Mouse (Mus musculus) ovary, postnatal 14 days (tissue): ENCODE results near the gene Slc9a1.
A peak's percentile ranks its signal among the peaks of the same experiment; 100 is the strongest.

Experiments used
- DNase-seq: peaks from one replicate; pipeline ENCODE4 v3.0.0; 2022; ENCODE audit warnings: low spot score

The Slc9a1 gene

GRCm38 (mm10) chr4:133439460-133440376 is 70.2 kb downstream of the Slc9a1 start:
- peak; percentile 33 for DNase-seq

- no peak for DNase-seq
Observed at GRCm38 (mm10) chr4:133440377-133440795, 70.9 kb downstream of the Slc9a1 start.

GRCm38 (mm10) chr4:133442194-133442593 is 72.7 kb downstream of the Slc9a1 start:
- DNase-seq: no peak

DNA sequence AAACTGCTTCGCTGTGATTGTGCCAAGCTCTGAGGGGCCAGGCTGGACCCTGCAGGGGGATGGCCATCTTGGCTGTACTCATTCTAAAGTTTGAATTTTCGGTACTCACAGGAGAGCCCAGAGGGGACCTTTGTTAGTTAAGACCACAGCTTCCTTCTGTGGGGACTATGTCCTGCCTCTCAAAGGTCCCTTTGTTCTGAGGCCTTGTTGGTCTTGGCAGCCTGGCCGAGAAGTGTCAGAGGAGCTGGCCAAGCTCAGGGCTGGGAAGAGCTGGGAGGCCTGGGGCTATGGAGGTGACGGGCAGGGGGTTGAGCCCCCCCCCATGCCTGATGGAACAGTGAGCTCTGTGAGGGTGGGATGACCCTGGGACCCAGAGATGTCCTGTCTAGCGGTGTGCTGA is 73.6 kb downstream of the Slc9a1 start:
- no peak for DNase-seq

DNA sequence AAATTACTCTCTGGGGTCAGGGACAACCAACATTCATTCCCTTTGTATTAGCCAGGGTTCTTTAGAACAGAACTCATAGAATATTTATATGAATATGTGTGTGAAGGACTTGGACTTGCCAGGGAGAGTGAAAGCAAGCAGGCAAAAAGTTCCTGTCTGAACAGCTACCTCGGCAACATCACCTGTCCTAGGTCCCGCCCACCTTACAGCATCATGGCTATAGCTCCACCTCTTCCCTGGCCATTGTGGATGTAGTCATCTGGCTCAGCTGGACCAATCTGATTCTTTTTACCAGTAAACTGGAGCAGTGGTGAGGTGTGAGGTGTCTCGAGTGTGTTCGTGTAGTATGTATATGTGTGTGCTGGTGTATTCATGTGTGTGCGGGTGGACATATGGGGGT is 76.2 kb downstream of the Slc9a1 start:
- no peak for DNase-seq

GRCm38 (mm10) chr4:133447366-133447765 is 77.9 kb downstream of the Slc9a1 start:
- DNase-seq: no peak

DNA sequence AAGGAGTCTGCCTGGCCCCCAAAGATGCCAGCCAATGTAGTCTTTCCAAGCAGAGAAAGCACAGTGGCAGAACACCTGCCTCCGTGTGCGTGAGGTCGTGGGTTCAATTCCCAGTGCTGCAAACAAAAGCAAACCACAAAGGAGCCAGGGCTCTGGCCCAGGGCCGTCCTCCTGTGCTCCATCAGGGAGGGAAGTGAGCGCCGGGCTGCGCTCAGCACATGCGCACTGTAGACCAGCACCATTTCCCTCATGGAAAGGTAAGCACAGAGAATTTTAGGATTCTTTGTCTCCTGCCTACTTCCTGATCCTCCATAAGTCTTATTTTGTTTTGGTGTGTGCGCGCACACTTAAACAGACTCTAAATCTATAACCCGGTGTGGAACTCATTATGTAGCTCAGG is 78.5 kb downstream of the Slc9a1 start:
- DNase-seq: no peak

DNA sequence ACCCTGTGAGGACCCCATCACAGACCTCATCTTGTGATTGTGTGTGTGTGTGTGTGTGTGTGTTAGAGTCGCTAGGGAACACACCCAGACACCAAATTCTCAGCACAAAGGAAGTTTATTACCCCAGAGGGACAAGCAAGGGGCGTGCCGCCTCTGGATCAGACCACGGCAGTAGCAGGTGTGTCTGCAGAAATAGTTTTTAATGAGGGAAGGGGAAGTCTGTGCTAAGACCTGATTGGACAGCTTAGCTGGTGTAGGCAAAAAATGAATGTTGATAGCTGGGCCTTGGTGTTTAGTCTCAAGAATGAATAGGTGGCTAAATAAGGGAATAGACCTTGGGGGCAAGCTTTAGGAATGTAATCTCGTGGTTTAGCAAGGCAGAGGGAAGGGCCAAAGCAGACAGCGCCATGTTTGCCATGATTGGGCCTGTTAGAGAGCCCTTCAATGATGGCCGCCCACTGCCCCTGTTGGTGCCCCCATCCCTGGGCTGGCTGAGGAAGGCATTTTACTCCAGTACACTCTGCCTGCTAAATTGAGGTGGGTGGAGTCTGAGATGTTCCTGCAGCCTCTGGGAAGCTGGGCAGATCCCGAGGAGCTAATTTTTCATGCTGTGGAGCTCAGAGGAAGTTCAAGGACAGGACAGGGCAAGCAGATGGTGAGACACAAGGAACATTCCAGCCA is 79.3 kb downstream of the Slc9a1 start:
- DNase-seq: no peak

GRCm38 (mm10) chr4:133449726-133450125 is 80.2 kb downstream of the Slc9a1 start:
- peak; percentile 44 for DNase-seq

- DNase-seq: peak; percentile 89
Observed at GRCm38 (mm10) chr4:133451536-133451935, 82.0 kb downstream of the Slc9a1 start.

DNA sequence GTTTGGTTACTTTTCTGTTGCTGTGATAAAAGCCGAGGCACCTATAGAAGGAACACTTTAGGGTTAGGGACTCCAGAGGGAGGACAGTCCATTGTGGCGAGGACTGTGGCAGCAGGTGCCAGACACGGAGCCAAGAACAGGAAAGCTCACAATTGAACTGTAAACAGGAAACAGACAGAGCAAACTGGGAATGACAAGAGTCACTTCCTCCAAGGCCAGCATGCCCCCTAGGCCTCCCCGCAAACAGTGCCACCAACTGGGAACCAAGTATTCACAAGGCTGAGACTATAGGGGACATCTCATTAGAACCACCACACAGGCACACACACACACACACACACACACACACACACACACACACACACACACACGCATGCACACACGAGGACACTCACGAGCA is 82.9 kb downstream of the Slc9a1 start:
- no peak for DNase-seq

DNA sequence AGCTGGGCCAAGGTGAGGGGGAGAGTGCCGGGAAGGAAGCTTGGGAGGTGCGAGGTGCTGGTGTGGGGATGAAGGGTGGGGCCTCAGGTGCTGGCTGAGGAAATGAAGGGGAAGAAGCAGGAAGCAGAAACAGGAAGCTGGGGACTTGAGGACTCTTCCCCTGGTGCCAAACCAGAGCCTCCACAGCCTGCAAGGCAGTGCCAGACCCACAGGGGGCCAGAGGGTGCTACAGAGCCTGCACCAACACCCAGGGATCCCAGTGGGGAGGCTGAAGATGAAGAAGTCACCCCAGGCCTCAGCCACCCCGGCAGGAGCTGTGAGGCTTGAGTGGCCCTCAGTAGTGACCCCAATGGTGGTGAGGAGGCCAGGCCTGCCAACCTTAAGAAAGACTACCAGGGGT is 88.5 kb downstream of the Slc9a1 start:
- DNase-seq: no peak

GRCm38 (mm10) chr4:133460006-133460405 is 90.5 kb downstream of the Slc9a1 start:
- no peak for DNase-seq

DNA sequence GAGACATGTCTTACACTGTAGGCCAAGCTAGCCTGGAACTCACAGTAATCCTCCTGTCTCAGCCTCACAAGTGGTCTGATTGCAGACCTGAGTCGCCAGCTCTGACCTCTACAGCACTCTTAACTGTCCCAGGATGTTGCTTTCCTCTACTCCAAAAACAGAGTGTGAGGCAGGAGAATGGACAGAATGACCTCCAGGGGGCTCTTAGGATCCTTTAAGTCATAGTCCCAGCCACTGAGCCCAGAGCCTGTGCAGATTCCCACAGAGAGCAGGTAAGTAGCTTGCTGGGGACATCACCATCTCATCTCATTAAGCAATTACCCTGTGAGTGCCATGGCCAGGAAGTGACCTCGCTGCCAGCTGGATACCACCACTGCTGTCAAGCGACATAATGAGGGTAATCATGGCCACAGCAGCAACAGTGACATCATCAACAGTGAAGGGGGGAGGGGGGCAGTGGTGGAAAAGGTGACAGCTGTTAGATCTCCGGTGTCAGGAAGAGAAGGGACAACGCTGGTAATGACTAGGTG is 91.4 kb downstream of the Slc9a1 start:
- no peak for DNase-seq

GRCm38 (mm10) chr4:133461362-133461761 is 91.9 kb downstream of the Slc9a1 start:
- no peak for DNase-seq

DNA sequence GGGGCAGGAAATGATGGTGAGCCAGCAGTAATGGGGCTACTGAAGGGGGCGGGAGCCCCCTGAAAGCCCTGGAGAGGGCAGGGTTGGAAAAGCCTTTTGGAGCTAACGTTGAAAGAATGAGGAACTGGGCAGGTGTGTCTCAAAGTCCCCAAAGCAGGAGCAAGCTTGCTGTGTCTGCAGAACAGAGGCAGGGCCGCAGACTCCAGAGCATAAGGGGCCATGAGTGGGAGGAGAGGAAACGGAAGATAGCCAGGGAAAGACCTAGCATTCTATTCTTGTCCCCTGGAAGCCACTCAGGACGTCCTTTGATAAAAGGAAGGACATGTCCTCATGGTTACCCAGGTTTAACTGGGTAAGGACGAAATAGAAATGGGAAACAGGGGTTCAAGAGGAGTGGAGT is 93.7 kb downstream of the Slc9a1 start:
- no peak for DNase-seq

DNA sequence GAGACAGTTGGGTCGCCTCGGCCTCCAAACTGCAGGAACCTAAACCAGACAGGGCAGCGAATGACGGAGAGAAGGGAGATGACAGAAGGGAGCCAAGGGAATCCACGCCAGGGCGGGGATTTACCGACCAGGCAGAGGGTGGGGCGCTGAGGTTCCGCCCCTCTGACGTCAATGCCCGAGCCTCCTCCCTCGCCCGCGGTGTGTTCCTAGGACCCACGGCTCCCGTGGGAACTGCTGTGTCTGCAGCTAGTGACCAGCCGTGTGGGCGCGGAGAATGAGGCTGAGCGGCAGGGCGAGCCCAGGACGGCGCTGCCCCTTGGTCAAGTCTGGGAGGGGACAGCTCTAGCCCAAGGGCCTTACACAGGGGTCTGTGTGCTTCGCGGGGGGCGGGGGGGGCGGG is 98.6 kb downstream of the Slc9a1 start:
- DNase-seq: peak; percentile 51

DNA sequence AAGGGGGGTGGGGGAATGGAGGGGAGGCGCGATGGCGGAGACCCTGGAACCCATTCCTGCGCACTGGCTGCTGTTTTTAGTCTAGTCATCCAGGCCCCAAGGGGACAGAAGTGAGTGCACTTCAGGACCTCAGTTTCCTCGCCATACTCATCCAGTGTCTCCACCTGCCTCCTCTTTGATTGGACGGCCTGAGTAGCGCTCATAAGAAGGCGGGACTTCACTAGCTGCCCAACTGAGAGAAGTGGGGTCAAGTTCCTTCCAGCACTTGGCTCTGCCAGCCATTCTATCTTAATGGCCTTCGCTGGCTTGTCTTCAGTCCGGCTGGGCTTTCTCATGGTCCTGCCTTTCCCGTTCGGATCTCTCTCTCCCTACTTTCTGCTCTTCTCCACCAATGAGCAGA is 99.6 kb downstream of the Slc9a1 start:
- DNase-seq: no peak

DNA sequence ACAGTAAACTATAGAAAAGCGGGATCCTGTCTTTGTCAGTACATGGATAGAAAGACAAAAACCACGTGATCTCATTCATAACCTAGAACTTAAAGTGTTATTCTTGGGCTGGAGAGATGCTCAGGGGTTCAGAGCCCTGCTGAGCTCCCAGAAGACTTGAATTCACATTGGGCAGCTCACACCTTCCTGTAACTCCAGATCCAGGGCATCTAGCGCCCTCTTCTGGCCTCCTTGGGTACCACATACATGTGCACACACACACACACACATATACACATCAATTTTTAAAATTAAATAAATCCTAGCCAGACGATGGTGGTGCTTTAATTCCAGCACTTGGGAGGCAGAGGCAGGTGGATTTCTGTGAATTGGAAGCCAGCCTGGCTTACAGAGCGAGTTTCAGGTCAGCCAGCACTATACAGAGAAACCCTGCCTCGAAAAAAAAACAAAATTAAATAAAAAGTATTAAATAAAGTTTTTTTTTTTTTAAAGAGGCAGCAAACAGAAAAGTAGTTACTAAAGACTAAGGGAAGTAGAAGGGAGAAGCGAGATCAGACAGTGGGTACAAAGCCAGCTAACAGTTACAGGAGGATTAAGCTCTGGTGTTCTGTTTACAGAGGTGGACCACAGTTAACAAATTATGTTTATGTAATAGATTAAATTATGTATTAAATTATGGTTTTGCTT is 101.8 kb downstream of the Slc9a1 start:
- DNase-seq: no peak
